Mouse (Mus musculus) gonadal fat pad, adult 2 months (tissue): ENCODE measurements around the gene Mrps27. TPM values are rescaled to one million over a fixed set of nuclear protein-coding genes. Genes with fewer than 3 reads are reported as not detected.

Experiments used
- DNase-seq: peaks from one replicate; pipeline ENCODE4 v3.0.0-alpha.2; 2012; ENCODE audit warnings: low read depth
- polyA plus RNA-seq: library from polyadenylated mRNA; depleted of rRNA; stranded (reverse); fragments of >200 nt; gene quantifications from 2 replicates; pipeline ENCODE4 v1.2.3, GENCODE M21; 2012

Mrps27 gene
- polyA plus RNA-seq, 1 experiment = 15.3 TPM

DNA sequence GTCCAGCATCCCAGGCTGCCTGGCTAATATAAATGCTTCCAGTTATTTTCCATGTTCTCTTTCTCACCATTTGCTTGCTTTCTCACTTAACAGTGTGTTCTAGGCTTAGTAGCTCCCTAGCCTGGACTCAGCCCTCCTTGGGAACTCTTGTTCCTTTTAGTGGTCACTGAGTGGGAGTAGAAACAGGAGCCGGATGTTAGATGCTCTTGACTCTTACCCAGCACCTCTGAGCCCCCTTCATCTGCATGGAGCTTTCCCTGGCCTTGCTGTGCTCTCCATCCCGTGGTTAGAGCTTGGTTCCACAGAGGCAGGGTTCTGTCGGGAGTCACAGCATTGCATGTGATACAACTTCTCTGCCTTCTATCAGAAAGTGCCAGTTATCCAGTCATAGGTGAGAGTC is 7.0 kb downstream of the Mrps27 start:
- DNase-seq = no peak

DNA sequence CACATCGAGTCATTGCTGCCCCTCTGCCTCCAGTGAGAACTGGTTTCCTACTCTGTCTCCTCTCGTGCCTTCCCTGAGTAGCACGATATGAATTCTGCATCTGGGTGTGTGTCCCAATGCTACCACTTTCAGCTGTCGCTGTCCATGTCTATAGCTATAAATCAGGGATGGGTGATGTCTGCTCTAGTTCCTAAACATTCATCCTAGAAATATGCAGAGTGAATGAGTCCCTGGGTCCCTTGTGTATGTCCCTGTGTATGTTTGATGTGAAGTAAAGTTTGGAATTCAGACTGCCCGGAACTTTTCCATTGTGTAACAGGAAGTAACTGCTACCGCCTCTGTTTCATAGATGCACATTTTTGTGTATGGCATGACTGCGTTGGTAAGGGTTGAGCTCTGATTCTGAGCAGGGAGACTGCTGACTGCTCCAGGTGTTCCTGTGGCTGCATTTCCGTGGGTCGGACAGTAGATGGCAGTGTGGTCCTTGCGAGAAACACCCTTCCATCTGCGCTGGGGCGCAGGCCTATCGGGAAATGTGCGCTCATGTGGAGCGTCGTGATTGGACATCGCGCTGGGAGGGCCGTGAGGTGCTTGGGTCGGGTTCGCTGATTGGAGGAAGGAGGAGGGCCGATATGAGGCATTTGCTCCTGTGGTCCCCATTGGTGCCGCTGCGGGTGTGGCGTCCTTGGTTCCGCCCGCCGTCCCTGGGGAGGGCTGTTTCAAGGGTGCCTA is 8.3 kb downstream of the Mrps27 start:
- peak; percentile 80 for DNase-seq

DNA sequence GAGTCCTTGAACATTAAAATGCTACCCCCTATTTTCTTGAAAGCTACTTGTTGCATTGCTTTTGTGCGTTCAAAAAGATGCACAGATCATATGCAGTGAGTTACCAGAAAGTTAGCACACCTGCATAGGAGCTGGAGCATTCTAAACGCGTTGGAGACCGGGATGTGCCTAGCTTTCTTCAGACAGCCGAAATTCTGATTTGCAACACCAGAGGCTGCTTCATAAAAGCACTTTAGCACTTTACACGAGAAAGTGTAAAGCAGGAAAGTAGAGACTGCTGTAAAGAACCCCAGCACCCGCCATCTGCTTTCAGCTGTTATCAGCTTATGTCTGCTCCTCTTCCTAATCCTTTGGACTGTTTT is 8.9 kb downstream of the Mrps27 start:
- DNase-seq = no peak

DNA sequence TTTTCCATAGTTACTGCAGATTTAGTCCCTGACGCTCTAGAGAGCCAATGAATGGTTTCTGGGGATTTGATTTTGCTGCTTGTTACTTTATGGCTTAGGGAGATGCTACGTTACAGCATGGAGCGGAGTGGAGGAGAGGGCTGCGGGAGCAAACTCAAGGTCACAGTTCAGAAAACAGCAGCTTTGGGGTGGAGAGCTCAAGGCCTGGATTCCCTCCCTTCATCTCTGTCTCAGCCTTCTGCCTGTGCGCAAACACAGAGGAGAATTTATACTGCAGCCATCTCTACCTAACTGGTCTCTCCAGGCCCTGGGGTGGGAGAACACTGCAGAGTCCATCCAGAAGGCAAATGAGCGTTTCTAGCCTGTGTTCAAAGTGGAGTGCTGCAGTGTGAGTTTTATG is 10.5 kb downstream of the Mrps27 start:
- no peak for DNase-seq

DNA sequence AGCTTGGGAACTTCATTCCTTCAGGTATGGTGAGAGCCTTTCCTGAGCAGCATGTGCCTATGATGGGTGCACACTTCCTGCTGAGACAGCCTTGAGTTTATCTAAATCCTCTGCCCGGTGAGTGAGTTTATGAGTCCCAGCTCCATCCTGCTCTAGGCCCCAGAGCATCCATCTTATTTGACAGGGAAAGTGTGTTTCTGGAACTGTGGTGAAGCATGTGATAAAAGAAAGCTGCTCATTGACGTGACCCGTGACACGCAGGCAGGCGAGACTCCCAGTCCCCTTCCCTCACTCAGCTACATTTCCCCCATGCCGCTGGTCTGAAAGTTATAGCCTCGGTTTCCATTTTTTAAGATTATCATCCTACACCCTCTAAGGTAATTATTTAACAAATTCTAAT is 11.3 kb downstream of the Mrps27 start:
- no peak for DNase-seq

DNA sequence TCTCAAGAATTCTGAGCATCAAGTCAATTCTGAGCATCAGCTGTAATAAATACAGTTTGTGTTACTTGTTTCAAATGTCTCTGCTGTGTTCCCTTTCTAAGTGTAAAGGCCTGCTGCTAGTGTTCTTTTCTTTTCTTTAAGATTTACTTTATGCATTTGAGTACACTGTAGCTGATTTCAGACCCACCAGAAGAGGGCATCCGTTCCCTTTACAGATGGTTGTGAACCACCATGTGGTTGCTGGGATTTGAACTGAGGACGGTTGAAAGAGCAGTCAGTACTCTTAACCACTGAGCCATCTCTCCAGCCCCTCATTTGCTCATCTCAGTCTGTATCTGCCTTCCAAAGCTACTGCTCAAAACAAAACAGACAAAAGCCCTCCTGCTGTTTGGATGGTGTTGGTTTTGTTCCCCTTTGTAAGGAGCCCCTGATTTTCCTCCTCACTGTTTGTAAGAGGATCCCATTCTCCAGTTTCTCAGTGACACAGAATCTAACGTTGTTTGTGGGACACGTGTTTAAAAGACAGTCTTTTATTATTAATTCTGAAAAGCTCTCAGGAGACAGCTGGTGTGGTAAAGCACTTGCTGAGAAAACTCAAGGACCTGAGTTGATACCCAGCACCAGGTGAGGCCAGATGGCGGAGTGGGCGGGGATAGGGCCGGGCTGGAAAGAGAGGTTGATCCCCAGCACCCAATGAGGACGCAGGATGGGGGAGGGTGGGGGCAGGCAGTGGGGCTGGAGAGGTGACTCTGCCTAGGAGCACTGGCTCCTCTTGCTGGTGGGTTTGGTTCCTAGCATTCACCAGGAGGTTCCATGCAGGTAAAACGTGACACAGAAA is 12.1 kb downstream of the Mrps27 start:
- no peak for DNase-seq

DNA sequence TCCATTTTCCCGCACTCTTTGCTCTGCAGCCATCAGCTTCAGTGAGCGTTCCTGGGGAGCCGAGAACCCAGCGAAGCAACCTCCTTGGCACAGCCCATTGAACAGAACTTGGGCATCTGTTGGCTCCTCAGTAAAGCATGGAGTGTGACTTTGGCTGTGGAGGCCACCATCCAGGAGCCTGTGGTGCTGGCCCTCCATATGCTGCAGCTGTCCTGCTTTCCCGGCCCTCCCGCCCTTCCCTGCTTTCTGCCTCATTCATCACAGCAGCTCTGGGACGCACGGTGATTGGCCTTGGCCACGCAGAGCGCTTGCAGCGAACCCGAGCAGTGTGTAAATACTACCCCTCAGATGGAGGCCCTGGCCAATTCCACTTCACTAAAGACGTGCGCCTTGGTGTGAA is 14.3 kb downstream of the Mrps27 start:
- no peak for DNase-seq

DNA sequence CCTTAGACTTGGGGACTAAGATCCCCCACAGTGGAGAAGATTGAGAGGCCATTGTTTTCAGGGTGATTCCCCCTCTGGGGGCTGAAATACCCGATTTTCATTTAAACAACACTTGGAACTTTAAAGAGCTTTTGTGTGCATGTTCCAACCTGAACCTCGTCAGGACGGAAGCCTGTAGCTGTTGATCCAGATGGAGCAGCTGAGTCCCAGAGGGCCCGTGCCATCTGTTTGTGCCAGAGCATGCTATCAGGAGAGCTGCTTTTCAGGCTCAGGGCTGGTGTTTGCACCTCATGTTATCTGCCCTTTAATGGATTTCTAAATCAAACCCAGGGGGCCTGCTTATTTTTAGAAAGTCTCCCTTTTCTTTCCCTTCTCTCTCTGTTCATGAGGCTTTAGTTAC is 19.3 kb downstream of the Mrps27 start:
- DNase-seq = no peak

DNA sequence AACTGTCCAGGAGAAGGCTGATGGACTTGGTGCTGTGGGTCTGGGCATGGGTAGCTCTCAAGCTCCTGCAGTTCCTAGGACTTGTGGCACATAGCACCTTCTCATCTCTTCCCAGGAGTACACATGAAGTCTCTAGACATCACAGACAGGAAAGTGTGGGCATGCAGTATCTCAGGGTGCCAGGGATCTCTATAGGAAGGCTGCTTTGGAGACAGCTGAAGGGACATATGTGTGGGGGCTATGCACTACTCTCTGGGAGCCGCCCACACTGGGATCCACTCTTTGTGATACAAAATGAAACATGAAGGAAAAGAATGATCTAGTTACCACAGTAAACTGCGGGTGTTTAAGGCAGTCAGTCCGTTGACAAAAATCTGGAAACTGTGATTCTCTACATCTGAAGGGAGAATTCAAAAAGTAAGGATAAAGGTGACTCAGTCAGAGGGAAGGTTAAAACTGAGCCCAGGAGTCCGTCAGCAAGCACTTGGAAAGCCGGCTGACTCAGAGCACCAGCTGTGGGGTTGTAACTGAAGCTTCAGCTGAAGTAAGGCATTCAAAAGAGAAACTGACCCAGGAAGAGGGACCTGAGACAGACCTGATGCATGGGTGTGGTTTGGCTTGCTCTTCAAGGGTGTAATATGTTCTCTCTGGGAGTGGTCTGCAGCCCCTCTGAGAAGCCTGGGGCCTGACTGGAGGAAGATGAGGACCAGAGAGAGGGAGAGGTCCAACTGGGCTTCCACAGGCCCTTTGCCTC is 22.0 kb downstream of the Mrps27 start:
- no peak for DNase-seq

DNA sequence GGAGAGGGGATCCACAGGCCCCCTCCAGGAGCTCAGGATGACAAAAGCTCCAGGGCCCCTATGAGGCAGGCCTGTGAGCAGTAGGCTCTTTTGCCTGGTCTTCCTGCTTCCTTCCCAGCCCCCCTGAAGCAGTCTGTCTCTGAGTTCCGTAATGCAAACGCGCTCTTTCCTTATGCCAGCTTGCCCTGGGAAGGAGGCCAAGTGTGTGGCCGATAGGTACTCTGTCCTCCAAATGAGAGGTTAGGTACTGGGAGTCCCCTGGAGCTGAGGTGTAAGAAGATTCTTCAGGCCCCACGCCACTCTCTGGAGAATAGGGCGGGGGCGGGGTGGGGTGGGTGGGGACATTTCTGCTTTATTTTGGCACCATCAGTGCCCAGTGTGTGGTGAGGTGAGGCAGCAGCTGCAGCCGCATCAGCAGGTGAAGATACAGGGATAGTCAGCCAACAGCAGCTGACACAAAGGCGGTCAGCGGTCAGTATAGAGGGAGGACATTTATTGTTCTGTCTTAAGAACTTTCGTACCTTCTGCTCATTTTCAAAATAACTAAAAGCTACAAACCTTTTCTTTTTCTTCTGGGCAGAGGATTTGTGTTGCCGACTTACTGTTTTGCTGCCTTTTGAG is 23.1 kb downstream of the Mrps27 start:
- DNase-seq = no peak

DNA sequence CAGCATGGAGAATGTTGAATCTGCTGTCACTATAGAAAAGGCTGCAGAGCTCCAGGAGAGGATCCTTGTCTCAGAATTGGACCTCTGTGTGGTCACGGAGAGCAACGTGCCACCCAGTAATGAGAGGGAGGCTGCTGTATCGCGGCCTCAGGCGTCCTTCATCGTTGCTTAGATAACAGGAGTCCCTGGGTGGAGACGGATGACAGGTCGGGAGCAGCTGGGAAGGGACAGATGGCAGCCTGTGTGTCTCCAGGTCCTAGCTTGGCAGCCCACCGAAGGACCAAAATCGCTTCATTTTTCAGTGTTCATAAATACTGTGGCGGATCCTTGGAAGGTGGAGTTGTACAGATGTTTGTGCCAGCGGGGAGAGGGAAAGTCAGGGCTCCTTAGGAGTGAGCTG is 24.5 kb downstream of the Mrps27 start:
- no peak for DNase-seq

DNA sequence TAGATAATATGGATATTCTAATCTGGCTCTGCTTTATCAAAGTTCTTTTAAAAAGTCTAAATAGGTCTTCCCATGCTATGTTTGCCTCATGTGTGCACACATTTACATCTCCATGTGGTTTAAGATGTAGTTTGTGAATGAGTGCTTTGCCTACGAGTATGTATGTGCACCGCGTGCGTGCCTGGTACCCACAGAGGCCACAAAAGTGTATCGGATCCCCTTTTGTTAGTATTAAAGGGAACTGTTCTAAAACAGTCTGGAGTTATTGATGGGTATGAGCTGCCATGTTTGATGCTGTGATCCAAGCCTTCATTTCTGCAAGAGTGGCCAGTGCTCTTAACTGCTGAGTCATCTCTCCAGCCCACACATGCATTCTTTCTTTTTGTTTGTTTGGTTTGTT is 26.7 kb downstream of the Mrps27 start:
- no peak for DNase-seq

DNA sequence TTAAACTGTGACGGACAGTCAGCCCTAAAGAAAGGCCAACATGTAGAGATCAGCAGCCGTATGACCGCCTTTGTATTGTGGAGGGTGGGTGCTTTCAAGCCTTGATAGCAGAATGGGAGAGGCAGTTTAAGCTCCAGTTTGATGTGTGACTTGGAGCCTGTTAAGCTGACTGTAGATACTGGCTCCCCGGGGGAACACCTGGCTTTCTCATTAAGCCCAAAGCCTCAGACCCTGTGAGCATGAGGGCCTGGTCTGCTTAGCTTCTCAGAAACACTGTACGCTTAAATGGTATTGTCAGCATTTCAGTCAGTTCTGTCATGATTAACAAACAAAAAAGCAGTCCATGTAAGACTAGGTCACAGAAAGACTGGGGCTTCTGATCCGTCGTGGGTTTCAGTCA is 29.1 kb downstream of the Mrps27 start:
- DNase-seq = no peak

DNA sequence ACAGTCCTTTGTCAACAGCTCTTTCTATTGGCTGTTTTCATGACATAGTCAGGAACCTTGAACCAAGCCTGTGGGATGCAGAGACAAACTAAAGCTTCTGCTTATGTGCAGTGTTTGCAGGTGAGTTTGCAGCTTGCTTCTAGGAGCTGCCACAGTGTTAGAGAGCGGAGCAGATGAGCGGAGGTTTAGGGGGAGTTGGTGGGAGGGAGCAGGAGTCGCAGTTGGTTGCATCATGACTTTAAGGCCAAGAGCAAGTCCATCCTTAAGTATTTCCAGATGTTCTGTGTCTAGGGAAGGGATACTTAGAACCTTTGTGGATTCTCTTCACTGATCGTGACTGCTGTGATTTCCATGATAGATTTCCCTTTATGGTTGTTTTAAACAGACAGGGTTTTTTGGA is 29.6 kb downstream of the Mrps27 start:
- DNase-seq = no peak

DNA sequence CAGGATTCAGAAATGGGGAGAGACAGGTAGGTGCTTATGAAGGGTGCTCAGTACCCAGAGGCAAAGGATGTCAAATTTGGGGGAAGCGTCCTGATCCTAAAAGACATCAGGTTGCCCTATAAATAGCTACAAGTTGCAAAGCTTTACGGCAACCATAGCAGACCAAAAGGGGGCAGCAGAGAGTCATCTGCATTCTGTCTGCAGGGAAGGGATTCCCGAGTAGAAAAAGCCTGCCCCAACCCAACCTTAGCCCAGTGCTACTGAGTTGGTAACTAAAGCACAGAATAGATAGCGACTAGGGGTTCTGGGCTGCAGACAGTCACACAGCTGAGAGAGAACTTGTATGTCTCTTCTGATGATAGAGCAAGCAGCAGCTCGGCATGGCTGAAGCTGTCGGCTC is 31.0 kb downstream of the Mrps27 start:
- DNase-seq = no peak

DNA sequence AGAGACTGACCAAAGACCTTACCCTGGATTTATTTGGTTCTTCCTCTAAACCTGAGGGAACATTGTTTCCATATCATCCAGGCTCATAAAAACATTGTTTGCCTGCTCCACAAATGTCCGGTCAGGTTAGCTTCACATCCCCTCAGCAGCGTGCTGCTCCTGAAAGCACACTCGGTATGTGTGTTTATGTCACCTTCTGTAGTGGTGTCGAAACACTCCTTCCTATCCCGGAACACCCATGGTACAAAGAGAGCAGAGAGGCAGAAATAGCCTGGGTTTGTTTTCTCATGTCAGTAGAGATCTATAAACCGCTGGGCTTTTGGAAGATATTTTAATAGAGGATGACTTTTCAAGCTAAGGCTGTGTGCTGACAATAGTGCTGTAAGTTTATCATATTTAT is 32.5 kb downstream of the Mrps27 start:
- no peak for DNase-seq

DNA sequence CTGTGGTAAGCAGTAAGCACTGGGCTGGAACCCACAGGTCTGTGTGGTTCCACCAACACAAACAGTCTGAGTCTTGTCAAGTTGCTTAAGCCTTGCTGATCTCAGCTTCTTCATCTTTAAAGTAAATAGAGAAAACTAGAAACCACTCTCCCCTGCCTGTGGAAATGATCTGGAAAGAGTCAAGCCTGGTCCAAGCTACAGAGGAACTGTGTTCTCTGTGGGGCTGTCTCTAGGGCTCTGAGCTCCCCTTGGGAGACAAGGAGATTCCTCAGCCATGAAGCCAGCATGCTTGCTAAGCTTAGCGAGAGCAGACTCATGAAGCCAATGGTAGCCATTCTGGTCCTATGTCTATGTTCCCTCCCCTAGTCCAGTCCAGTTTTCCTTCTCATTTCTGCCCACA is 33.6 kb downstream of the Mrps27 start:
- no peak for DNase-seq

DNA sequence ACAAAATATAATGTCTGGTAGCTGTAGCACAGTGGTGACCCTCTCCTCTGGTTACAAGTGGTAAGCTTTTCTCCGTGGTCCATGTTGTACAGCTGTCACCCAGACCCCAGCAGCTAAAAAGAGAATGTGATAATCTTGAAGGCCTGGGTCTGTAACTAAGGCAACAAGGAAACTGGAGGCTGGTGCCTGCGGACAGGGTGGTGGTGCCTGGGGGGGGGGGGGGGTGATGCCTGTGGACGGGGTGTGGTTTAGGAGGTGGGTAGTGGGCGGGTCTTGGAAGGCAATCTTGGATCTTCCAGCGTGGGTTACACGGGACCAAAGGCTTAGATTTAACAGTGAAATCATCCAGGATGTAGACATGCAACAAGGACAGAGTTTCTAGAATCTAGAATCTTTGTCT is 37.8 kb downstream of the Mrps27 start:
- no peak for DNase-seq

DNA sequence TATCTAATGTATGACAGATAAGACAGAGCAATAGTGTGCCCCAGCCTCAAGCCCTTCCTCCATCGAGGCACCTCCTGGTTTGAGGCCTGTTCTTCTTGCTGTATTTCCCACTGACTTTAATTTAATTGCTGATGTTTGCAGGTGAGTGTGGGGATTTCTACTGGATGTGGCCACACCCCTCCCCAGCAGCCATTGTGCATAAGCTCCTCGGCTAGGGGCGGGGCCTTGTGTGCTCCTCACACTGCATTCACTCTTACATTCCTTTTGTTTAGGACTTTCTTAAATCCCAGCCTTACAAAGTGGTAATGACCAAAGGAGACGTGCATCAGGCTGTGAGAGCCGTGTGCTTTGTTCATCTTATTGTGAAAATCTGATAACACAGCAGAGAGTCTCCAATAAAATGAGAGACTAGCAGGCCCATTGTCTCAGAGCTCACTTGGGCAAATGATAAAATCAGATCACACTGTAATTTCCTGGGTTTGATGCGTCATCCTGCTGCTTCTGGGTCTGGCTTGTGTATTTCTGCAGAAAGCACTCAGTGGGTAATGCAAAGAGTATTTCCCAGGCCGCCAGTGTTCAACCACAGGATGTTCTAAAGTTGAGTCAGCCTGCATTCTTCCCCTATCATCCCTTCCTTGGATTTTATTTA is 40.1 kb downstream of the Mrps27 start:
- DNase-seq = no peak

DNA sequence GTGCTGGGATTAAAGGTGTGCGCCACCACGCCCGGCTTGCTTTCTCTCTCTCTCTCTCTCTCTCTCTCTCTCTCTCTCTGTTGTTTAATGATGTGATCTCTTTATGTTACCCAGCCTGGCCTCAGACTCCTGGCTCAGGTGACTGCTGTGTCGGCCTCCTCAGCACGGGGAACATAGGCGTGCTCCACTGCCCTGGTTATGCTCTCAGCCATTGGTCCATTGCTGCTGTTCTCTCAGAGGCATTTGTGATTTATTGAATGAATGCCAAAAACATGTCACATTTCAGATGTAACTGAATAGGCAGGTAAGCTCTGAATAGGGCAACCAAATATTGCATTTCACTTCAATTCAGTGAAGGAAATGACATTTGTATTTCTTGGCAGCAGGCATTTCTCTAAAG is 41.3 kb downstream of the Mrps27 start:
- no peak for DNase-seq

DNA sequence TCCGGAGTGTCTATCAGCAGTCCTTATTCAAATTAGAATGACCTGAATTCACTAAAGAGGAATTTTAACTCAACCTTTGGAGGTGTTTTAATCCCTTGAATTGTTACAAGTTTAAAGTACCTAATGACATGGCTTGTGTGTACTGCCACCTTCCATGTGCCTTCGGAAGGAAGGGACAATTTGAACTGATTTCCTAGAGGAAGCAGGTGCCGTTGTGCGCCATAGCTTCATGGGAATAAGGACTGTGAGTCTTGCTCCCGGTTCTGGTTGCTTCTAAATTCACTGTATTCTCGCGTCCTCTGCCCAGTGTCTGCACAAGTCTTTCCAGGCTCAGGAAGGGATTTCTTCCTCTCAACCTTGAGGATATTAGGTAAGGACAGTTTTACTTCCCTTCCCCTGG is 41.8 kb downstream of the Mrps27 start:
- DNase-seq = no peak
